Mouse (Mus musculus) CH12.LX (cell line): ENCODE results near the gene Lcn5. TPM values are rescaled to one million over a fixed set of nuclear protein-coding genes. Genes with fewer than 3 reads are reported as not detected.

Experiments
- DNase-seq: peaks from one replicate; pipeline ENCODE4 v3.0.0-alpha.2; 2013; ENCODE audit errors: extremely low read depth
- H3K27ac ChIP-seq: 2 replicates; pipeline ENCODE4 v1.5.1; 2012; ENCODE audit warnings: low read depth, mild to moderate bottlenecking, control low read depth, moderate library complexity; ENCODE audit not compliant: insufficient read depth
- H3K27me3 ChIP-seq: replicated peaks from 2 replicates; pipeline ENCODE3; 2012; ENCODE audit warnings: inconsistent platforms
- H3K36me3 ChIP-seq, 2 experiments: replicated peaks in 1 of 2; 2 replicates each; pipeline versions ENCODE3 to v1.6.1; 2012; ENCODE audit warnings: inconsistent platforms in 1 of 2, low read length in 1 of 2, mild to moderate bottlenecking in 1 of 2, mixed read lengths in 1 of 2, moderate library complexity in 1 of 2; ENCODE audit not compliant: control insufficient read depth in 1 of 2, insufficient read depth in 1 of 2
- H3K4me1 ChIP-seq, 2 experiments: 2 replicates each; pipeline ENCODE4 v1.6.1; 2012; ENCODE audit warnings: inconsistent platforms in 1 of 2, moderate library complexity in 1 of 2; ENCODE audit not compliant: insufficient read depth in 2 of 2, control insufficient read depth in 1 of 2
- H3K4me2 ChIP-seq: 2 replicates; pipeline ENCODE4 v1.6.1; 2012; ENCODE audit warnings: low read depth, mild to moderate bottlenecking, control low read depth; ENCODE audit not compliant: poor library complexity, insufficient read depth, severe bottlenecking
- H3K4me3 ChIP-seq, 3 experiments: fragments of 150-350 bp in 1 of 3; sonication (generic) in 1 of 3; replicated peaks in 1 of 3; 2 replicates each; pipeline versions ENCODE3 to v1.5.1; 2011 to 2012; ENCODE audit warnings: low read depth in 2 of 3, low read length in 2 of 3, mild to moderate bottlenecking in 2 of 3, moderate library complexity in 2 of 3, control low read depth in 1 of 3, improper control_type of control experiment in 1 of 3, inconsistent platforms in 1 of 3, mixed read lengths in 1 of 3; ENCODE audit not compliant: poor library complexity in 1 of 3
- H3K79me2 ChIP-seq: replicated peaks from 2 replicates; pipeline ENCODE4 v1.6.1; 2012; ENCODE audit warnings: mild to moderate bottlenecking, moderate library complexity; ENCODE audit not compliant: control insufficient read depth, poor library complexity, insufficient read depth, severe bottlenecking; ENCODE audit errors: extremely low read depth
- H3K9ac ChIP-seq: 2 replicates; pipeline ENCODE4 v1.6.1; 2012; ENCODE audit warnings: low read depth, mild to moderate bottlenecking, control low read depth, moderate library complexity; ENCODE audit not compliant: insufficient read depth
- H3K9me3 ChIP-seq: replicated peaks from 2 replicates; pipeline ENCODE3; 2012; ENCODE audit warnings: low read length, inconsistent platforms, mixed read lengths
- BHLHE40 ChIP-seq: IDR thresholded peaks from 2 replicates; pipeline ENCODE4 v1.6.1; 2011; ENCODE audit warnings: mild to moderate bottlenecking, low read depth, low read length, improper control_type of control experiment
- CHD1 ChIP-seq: IDR thresholded peaks from 2 replicates; pipeline ENCODE4 v1.6.1; 2012; ENCODE audit warnings: low read depth, low read length, improper control_type of control experiment, inconsistent platforms
- CHD2 ChIP-seq: IDR thresholded peaks from 2 replicates; pipeline ENCODE4 v1.6.1; 2011; ENCODE audit warnings: low read length, improper control_type of control experiment
- E2F4 ChIP-seq: IDR thresholded peaks from 2 replicates; pipeline ENCODE4 v1.6.1; 2011; ENCODE audit warnings: low read depth, low read length, improper control_type of control experiment; ENCODE audit not compliant: insufficient replicate concordance
- ELF1 ChIP-seq: IDR thresholded peaks from 2 replicates; pipeline ENCODE4 v1.6.1; 2014; ENCODE audit warnings: low read depth, mild to moderate bottlenecking, inconsistent platforms, low read length, improper control_type of control experiment
- EP300 ChIP-seq: IDR thresholded peaks from 2 replicates; pipeline ENCODE4 v1.6.1; 2011; ENCODE audit warnings: low read length, improper control_type of control experiment
- JUND ChIP-seq: conservative IDR thresholded peaks from 2 replicates; pipeline ENCODE4 v1.6.1; 2011; ENCODE audit warnings: low read depth, low read length, improper control_type of control experiment
- KAT2A ChIP-seq: IDR thresholded peaks from 2 replicates; pipeline ENCODE4 v1.6.1; 2012; ENCODE audit warnings: low read length, improper control_type of control experiment, inconsistent platforms; ENCODE audit not compliant: insufficient replicate concordance
- MAFK ChIP-seq: IDR thresholded peaks from 2 replicates; pipeline ENCODE4 v1.6.1; 2011; ENCODE audit warnings: low read length, improper control_type of control experiment; ENCODE audit not compliant: insufficient replicate concordance
- MAZ ChIP-seq: IDR thresholded peaks from 2 replicates; pipeline ENCODE4 v1.6.1; 2012; ENCODE audit warnings: low read depth, mild to moderate bottlenecking, inconsistent platforms, low read length, improper control_type of control experiment, moderate library complexity
- MYC ChIP-seq: IDR thresholded peaks from 2 replicates; pipeline ENCODE4 v1.6.1; 2011; ENCODE audit warnings: low read depth, mild to moderate bottlenecking, improper control_type of control experiment, low read length
- NELFE ChIP-seq: IDR thresholded peaks from 2 replicates; pipeline ENCODE4 v1.6.1; 2011; ENCODE audit warnings: low read depth, low read length, improper control_type of control experiment
- NRF1 ChIP-seq: IDR thresholded peaks from 2 replicates; pipeline ENCODE4 v1.6.1; 2014; ENCODE audit warnings: low read depth, mild to moderate bottlenecking, inconsistent platforms, low read length, improper control_type of control experiment, moderate library complexity
- POLR2AphosphoS2 ChIP-seq: IDR thresholded peaks from 2 replicates; pipeline ENCODE4 v1.6.1; 2011; ENCODE audit warnings: low read depth, low read length, improper control_type of control experiment
- RCOR1 ChIP-seq: conservative IDR thresholded peaks from 2 replicates; pipeline ENCODE4 v1.6.1; 2012; ENCODE audit warnings: low read depth, mild to moderate bottlenecking, inconsistent platforms, low read length, improper control_type of control experiment
- SMC3 ChIP-seq: IDR thresholded peaks from 2 replicates; pipeline ENCODE4 v1.6.1; 2011; ENCODE audit warnings: low read depth, low read length, improper control_type of control experiment
- UBTF ChIP-seq: IDR thresholded peaks from 2 replicates; pipeline ENCODE4 v1.6.1; 2012; ENCODE audit warnings: low read depth, mild to moderate bottlenecking, inconsistent platforms, low read length, improper control_type of control experiment, moderate library complexity
- USF2 ChIP-seq: conservative IDR thresholded peaks from 2 replicates; pipeline ENCODE4 v1.6.1; 2011; ENCODE audit warnings: low read depth, low read length, improper control_type of control experiment
- ZMIZ1 ChIP-seq: IDR thresholded peaks from 2 replicates; pipeline ENCODE4 v1.6.1; 2012; ENCODE audit warnings: low read depth, mild to moderate bottlenecking, inconsistent platforms, low read length, improper control_type of control experiment
- ZNF384 ChIP-seq: IDR thresholded peaks from 2 replicates; pipeline ENCODE4 v1.6.1; 2012; ENCODE audit warnings: low read depth, low read length, improper control_type of control experiment, inconsistent platforms
- dilution Hi-C: fragments of 300-500 bp; cut with MboI; formaldehyde crosslinking; loops from 2 replicates; pipeline ENCODE4 v1.14.3; 2020; ENCODE audit warnings: low sequenced_read_pairs; ENCODE audit not compliant: extremely low pct_unique_long_range_greater_than_20kb, extremely low pct_ligation_motif_present
- in situ Hi-C: fragments of 300-500 bp; cut with MboI; formaldehyde crosslinking; loops from 3 replicates; pipeline ENCODE4 v1.14.3; 2019; ENCODE audit warnings: low sequenced_read_pairs, low pct_ligation_motif_present, low pct_unique_long_range_greater_than_20kb, mixed read lengths
- polyA plus RNA-seq: library from polyadenylated mRNA; unstranded; fragments of >175 nt; gene quantifications from 2 replicates; pipeline ENCODE4 v1.2.1, GENCODE M21; 2012; ENCODE audit warnings: low read depth; ENCODE audit not compliant: insufficient read length
- total RNA-seq, 2 experiments: library from RNA; depleted of rRNA; stranded (reverse); fragments of 300-350 nt in 1 of 2; fragments of >200 nt in 1 of 2; gene quantifications; 2 replicates each; pipeline ENCODE4 v1.2.3; 2012 to 2014

Gene Lcn5
- total and polyA plus RNA-seq, 3 experiments: not detected

GRCm38 (mm10) chr2:25617578-25617977 is 40.2 kb upstream of the Lcn5 start, which contains the start of gene Ccdc183:
Ccdc183 (minus strand) TSS chr2:25617678.
- TF ChIP-seq NELFE: no peak
- TF ChIP-seq ELF1: no peak
- TF ChIP-seq USF2: no peak
- no peak for TF ChIP-seq KAT2A
- no peak for TF ChIP-seq EP300
- TF ChIP-seq ZNF384: no peak
- TF ChIP-seq MAZ: no peak
- TF ChIP-seq MYC: no peak
- TF ChIP-seq MAFK: no peak
- TF ChIP-seq POLR2AphosphoS2: no peak
- TF ChIP-seq, all 38 proteins: peak for 0
- Histone ChIP-seq H3K4me2 (no peak within 1 kb of the TSS), H3K36me3 (peaks cover 0 to 3% of the 10 kb centered on the region in 2 experiments), H3K27me3 (peaks cover 6% of the 10 kb centered on the region), H3K4me3 (no peak within 1 kb of the TSS), H3K79me2 (no peaks in the 10 kb centered on the region), H3K9me3 (no peaks in the 10 kb centered on the region), H3K9ac (no peak within 1 kb of the TSS), H3K27ac (no peak within 1 kb of the TSS), H3K4me1 (peaks cover 0 to 10% of the 10 kb centered on the region in 2 experiments; a peak in 2 of 4 replicates)
- no peak for DNase-seq
- in situ Hi-C loops: no loop called here
- dilution Hi-C loops: no loop called here

DNA sequence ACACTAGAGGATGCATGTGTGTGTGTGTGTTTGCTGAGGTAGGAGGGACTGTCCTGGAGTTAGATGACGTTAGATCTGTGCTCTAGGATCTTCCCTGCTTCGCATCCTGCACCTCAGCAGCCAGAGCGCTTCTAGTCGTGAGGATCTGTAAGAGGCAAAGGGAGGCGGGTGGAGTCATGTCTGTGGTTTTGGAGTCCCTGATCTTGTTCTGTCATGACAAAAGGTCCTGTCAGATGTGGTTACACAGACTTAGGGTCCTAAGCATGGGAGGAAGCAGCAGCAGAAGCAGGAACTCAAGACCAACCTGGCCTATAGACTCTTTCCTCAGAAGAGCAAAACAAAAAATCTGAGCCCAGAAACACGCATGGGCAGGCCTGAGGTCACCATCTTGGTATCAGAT is 37.4 kb upstream of the Lcn5 start:
- TF ChIP-seq CHD1 (no peak), SMC3 (no peak), RCOR1 (no peak), ZMIZ1 (no peak), JUND (no peak)
- Histone ChIP-seq H3K4me3 (no peak overlapping the region), H3K9ac (no peak overlapping the region), H3K79me2 (no peaks in the 10 kb centered on the region), H3K27ac (no peak overlapping the region), H3K27me3 (peaks cover 30% of the 10 kb centered on the region), H3K4me2 (no peak overlapping the region), H3K4me1 (peaks cover 0 to 10% of the 10 kb centered on the region in 2 experiments; a peak in 2 of 4 replicates), H3K36me3 (peaks cover 0 to 3% of the 10 kb centered on the region in 2 experiments), H3K9me3 (no peaks in the 10 kb centered on the region)
- in situ Hi-C loops (no loop called here), dilution Hi-C loops (no loop called here)
- no peak for DNase-seq

- no peak overlapping the region for H3K4me3 ChIP-seq
- TF ChIP-seq CHD1 (no peak), CHD2 (no peak), NRF1 (no peak), BHLHE40 (no peak), ZNF384 (no peak), USF2 (no peak), UBTF (no peak), EP300 (no peak), E2F4 (no peak)
- dilution Hi-C loops (no loop called here), in situ Hi-C loops (no loop called here)
- H3K9ac ChIP-seq: no peak overlapping the region
- H3K27ac ChIP-seq: no peak overlapping the region
- DNase-seq: no peak
- H3K4me2 ChIP-seq: no peak overlapping the region
- H3K9me3 ChIP-seq: no peaks in the 10 kb centered on the region
- H3K4me1 ChIP-seq: peaks cover 0 to 10% of the 10 kb centered on the region in 2 experiments; a peak in 2 of 4 replicates
- no peaks in the 10 kb centered on the region for H3K79me2 ChIP-seq
- peaks cover 35% of the 10 kb centered on the region for H3K27me3 ChIP-seq
- peaks cover 0 to 3% of the 10 kb centered on the region in 2 experiments for H3K36me3 ChIP-seq
These were observed 36.9 kb upstream of the Lcn5 start for GRCm38 (mm10) chr2:25620852-25621228.
